Mouse (Mus musculus): Measurements from ENCODE around the gene 1810010H24Rik. TPM values are rescaled to one million over a fixed set of nuclear protein-coding genes. Genes with fewer than 3 reads are reported as not detected.
"Not testable (repeated sequence)": the region's sequence is repeated elsewhere in the genome, so short reads cannot be mapped to it uniquely, and the experiment has no call there.

Gene 1810010H24Rik
- polyA plus RNA-seq (2015; fragmentation: Nextera tagmentation; extraction: Ambion mirVana), result 1.6 and 3.7 TPM in 2 replicates

DNA sequence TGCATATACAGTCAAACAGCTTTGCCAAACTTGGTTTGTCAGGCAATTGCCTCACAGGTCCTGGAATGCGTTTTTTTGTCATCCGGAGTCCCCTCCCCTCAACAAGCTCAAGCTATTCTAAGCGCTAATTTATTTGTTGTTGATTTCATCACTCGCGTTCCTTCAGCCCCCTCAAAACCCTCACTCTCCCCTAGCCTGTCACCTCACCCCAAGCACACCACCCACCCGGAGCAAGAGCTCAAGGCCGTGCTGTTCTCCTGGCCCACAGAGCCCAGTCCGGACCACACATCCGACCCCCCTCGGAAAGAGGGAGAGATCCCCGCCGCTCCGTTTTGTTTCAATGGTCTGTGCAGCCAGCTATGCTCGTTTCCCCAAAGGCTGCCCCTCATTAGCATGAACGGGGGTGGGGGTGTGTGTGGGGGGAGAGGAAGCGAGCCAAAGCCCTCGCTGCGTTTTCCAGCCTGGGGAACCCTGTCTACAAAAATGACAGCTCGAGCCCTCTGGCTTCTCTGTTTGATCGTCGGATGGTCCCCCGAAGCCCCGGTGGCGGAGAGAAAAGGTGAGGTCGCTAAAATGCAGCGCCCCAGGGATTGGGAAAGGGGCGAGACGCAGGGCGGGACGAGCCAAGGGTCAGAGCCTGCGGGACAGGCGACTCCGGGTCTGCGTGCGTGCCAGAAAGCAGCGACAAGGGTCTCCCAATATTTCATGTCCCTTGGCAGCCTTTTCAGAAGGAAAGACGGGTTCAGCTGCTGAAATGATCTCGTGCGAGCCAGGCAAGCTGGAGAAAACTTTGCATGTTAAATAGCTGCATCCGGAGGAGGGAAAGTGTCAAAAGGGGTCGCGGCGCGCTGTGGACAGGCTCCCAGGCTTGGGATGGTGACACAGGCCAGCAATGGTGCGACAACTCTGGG is at the start of gene 1810010H24Rik:
1810010H24Rik (plus strand) TSS at position 271 of the 911 bp plus-strand sequence.
- peak within 1 kb of the TSS; percentile 76 for H3K9ac ChIP-seq (ENCODE audit: low read length)
- whole genome bisulfite sequencing, result under 1% methylated on average over 45 of the region's 45 CpGs
- ATAC-seq (replicated peaks; ENCODE audit: extremely low read depth, insufficient read depth, low FRiP score), result no peak
- peak within 1 kb of the TSS; percentile 54 for H3K27ac ChIP-seq (ENCODE audit: low read length)
- no peaks in the 10 kb centered on the region for H3K36me3 ChIP-seq (ENCODE audit: control insufficient read depth, insufficient read depth)
- no peaks in the 10 kb centered on the region for H3K27me3 ChIP-seq (ENCODE audit: control insufficient read depth, insufficient read depth, low read length)
- no peaks in the 10 kb centered on the region for H3K9me3 ChIP-seq (replicated peaks; ENCODE audit: control insufficient read depth, low read length)
- peak within 1 kb of the TSS; percentile 98 for H3K4me2 ChIP-seq (ENCODE audit: low read depth, low read length)
- peak within 1 kb of the TSS; percentile 67 for H3K4me3 ChIP-seq (ENCODE audit: low read length)
- H3K4me1 ChIP-seq (ENCODE audit: control insufficient read depth, insufficient read depth, low read length), result peaks cover 21% of the 10 kb centered on the region

GRCm38 (mm10) chr11:106976194-106976593 is 49.3 kb upstream of the 1810010H24Rik start:
- Histone ChIP-seq H3K9ac (ENCODE audit: low read length) (0 out of 2 replicates have a peak overlapping the region, but pooled peaks have one; percentile 25), H3K27ac (ENCODE audit: low read length) (peak overlapping the region; percentile 71), H3K4me1 (ENCODE audit: control insufficient read depth, insufficient read depth, low read length) (peaks cover 10% of the 10 kb centered on the region; the same call in 1 of the 2 replicates), H3K4me3 (ENCODE audit: low read length) (no peak overlapping the region), H3K27me3 (ENCODE audit: control insufficient read depth, insufficient read depth, low read length) (no peaks in the 10 kb centered on the region), H3K36me3 (ENCODE audit: control insufficient read depth, insufficient read depth) (no peaks in the 10 kb centered on the region), H3K4me2 (ENCODE audit: low read depth, low read length) (no peak overlapping the region; the same call in 1 of the 2 replicates), H3K9me3 (replicated peaks; ENCODE audit: control insufficient read depth, low read length) (no peaks in the 10 kb centered on the region; the same call in 1 of the 2 replicates)
- peak; percentile 76 for ATAC-seq (replicated peaks; ENCODE audit: extremely low read depth, insufficient read depth, low FRiP score)
- WGBS, result 56% methylated on average over 8 of the region's 8 CpGs

DNA sequence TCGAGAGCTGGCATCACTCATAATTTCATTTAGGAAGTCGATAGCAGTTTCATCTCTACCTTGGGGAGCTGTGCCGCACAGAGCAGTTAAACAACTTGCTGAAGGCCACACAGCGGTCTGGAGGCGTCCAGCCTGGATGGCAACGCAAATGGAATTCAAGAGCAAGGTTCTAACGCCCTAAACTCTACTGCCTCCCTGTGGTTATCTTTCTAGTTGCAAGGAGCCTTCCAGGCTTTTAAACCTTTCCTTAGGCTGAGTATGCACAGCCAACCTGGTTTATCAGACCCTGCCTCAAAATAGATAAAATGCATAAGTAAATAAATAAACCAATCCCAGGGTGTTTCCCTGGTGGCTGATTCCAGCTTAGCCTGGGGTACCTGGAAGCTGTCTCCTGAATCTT is 45.0 kb upstream of the 1810010H24Rik start:
- Histone ChIP-seq H3K27me3 (ENCODE audit: control insufficient read depth, insufficient read depth, low read length) (no peaks in the 10 kb centered on the region), H3K4me3 (ENCODE audit: low read length) (no peak overlapping the region), H3K9ac (ENCODE audit: low read length) (no peak overlapping the region), H3K9me3 (replicated peaks; ENCODE audit: control insufficient read depth, low read length) (no peaks in the 10 kb centered on the region), H3K4me1 (ENCODE audit: control insufficient read depth, insufficient read depth, low read length) (peaks cover 7% of the 10 kb centered on the region), H3K27ac (ENCODE audit: low read length) (no peak overlapping the region), H3K36me3 (ENCODE audit: control insufficient read depth, insufficient read depth) (no peaks in the 10 kb centered on the region), H3K4me2 (ENCODE audit: low read depth, low read length) (no peak overlapping the region)
- WGBS, result 15% methylated on average over 7 of the region's 7 CpGs
- ATAC-seq (replicated peaks; ENCODE audit: extremely low read depth, insufficient read depth, low FRiP score), result no peak

- Histone ChIP-seq H3K9ac (ENCODE audit: low read length) (no peak overlapping the region), H3K4me2 (ENCODE audit: low read depth, low read length) (no peak overlapping the region), H3K4me1 (ENCODE audit: control insufficient read depth, insufficient read depth, low read length) (no peaks in the 10 kb centered on the region; the same call in 1 of the 2 replicates), H3K27me3 (ENCODE audit: control insufficient read depth, insufficient read depth, low read length) (no peaks in the 10 kb centered on the region), H3K9me3 (replicated peaks; ENCODE audit: control insufficient read depth, low read length) (no peaks in the 10 kb centered on the region), H3K36me3 (ENCODE audit: control insufficient read depth, insufficient read depth) (no peaks in the 10 kb centered on the region), H3K27ac (ENCODE audit: low read length) (no peak overlapping the region), H3K4me3 (ENCODE audit: low read length) (no peak overlapping the region)
- 63% methylated on average over 1 of the region's 1 CpGs for WGBS
- ATAC-seq (replicated peaks; ENCODE audit: extremely low read depth, insufficient read depth, low FRiP score), result no peak
These were observed 43.7 kb upstream of the 1810010H24Rik start for GRCm38 (mm10) chr11:106981787-106982186.

GRCm38 (mm10) chr11:106982351-106982750 is 43.1 kb upstream of the 1810010H24Rik start:
- ATAC-seq (replicated peaks; ENCODE audit: extremely low read depth, insufficient read depth, low FRiP score), result no peak
- Histone ChIP-seq H3K9me3 (replicated peaks; ENCODE audit: control insufficient read depth, low read length) (no peaks in the 10 kb centered on the region), H3K27ac (ENCODE audit: low read length) (no peak overlapping the region), H3K36me3 (ENCODE audit: control insufficient read depth, insufficient read depth) (peaks cover 5% of the 10 kb centered on the region), H3K4me2 (ENCODE audit: low read depth, low read length) (no peak overlapping the region), H3K27me3 (ENCODE audit: control insufficient read depth, insufficient read depth, low read length) (no peaks in the 10 kb centered on the region), H3K4me1 (ENCODE audit: control insufficient read depth, insufficient read depth, low read length) (no peaks in the 10 kb centered on the region; the same call in 1 of the 2 replicates), H3K4me3 (ENCODE audit: low read length) (no peak overlapping the region), H3K9ac (ENCODE audit: low read length) (no peak overlapping the region)
- 24% methylated on average over 5 of the region's 5 CpGs for WGBS

GRCm38 (mm10) chr11:106985979-106986604 is 39.4 kb upstream of the 1810010H24Rik start:
- not testable (repeated sequence) for H3K4me1 ChIP-seq (ENCODE audit: control insufficient read depth, insufficient read depth, low read length); H3K9me3 ChIP-seq (replicated peaks; ENCODE audit: control insufficient read depth, low read length); ATAC-seq (replicated peaks; ENCODE audit: extremely low read depth, insufficient read depth, low FRiP score); H3K4me2 ChIP-seq (ENCODE audit: low read depth, low read length); H3K4me3 ChIP-seq (ENCODE audit: low read length); H3K27me3 ChIP-seq (ENCODE audit: control insufficient read depth, insufficient read depth, low read length); H3K9ac ChIP-seq (ENCODE audit: low read length); H3K27ac ChIP-seq (ENCODE audit: low read length)
- WGBS, result 83% methylated on average over 9 of the region's 9 CpGs
- peaks cover 35% of the 10 kb centered on the region for H3K36me3 ChIP-seq (ENCODE audit: control insufficient read depth, insufficient read depth)

DNA sequence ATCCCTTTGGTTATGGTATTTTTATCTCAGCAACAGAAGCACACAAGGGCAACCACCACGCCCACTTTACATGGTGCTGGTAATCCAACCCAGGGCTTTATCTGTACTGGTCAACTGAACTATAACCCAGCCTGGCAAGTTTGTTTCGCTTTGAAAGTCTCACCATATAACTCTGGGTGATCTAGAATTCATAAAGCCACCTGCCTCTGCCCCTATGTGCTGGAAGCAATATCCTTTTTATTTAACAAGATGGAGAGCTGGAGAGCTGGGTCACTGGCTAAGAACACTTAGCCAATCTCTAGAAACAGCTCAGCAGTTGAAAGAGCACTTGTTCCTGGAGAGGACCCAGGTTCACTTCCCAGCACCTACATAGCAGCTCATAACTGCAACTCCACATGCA is 38.1 kb upstream of the 1810010H24Rik start:
- Histone ChIP-seq H3K27ac (ENCODE audit: low read length) (no peak overlapping the region), H3K9me3 (replicated peaks; ENCODE audit: control insufficient read depth, low read length) (no peaks in the 10 kb centered on the region), H3K4me1 (ENCODE audit: control insufficient read depth, insufficient read depth, low read length) (no peaks in the 10 kb centered on the region; the same call in 1 of the 2 replicates), H3K4me3 (ENCODE audit: low read length) (no peak overlapping the region), H3K27me3 (ENCODE audit: control insufficient read depth, insufficient read depth, low read length) (no peaks in the 10 kb centered on the region), H3K36me3 (ENCODE audit: control insufficient read depth, insufficient read depth) (peaks cover 42% of the 10 kb centered on the region), H3K4me2 (ENCODE audit: low read depth, low read length) (no peak overlapping the region), H3K9ac (ENCODE audit: low read length) (no peak overlapping the region)
- 93% methylated on average over 2 of the region's 2 CpGs for WGBS
- ATAC-seq (replicated peaks; ENCODE audit: extremely low read depth, insufficient read depth, low FRiP score), result no peak

DNA sequence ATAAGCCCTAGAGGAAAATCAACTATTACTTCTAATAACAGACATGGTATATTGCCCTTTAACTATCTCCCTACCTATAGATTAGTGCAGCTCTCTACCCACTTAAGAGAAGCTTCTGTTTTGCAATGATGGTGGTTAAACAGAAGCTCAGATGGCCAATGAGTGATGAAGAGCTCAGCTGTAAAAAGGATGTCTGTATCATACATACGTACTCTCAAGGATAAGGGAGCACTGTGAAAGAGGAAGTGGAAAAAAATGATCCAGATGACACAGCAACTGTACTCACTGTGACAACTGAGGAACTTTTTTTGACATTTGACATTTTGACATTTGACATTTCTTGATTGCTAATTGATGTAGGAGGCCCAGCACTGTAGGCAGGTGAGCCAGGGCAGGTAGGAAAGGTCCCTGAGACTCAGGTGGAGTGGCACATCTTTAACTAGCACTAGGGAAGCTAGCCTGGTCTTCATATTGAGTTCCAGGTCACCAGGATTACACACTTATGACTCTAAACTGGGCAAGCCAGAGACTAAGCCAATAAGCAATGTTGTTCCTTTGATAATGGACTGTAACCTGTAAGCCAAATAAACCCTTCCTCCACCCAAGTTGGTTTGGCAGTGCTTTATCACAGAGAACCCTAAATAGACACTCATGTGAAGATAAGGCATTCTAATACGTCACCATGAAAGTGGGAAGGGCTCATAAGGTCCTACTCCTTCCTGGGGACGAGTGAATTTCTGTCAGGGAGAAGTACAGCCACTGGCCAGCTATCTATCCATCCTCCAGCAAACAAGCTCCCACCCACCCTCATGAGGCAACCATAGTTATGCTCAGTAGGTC is 31.0 kb upstream of the 1810010H24Rik start:
- Histone ChIP-seq H3K9me3 (replicated peaks; ENCODE audit: control insufficient read depth, low read length) (no peaks in the 10 kb centered on the region), H3K27ac (ENCODE audit: low read length) (peak overlapping the region; percentile 55), H3K4me1 (ENCODE audit: control insufficient read depth, insufficient read depth, low read length) (peaks cover 20% of the 10 kb centered on the region), H3K4me2 (ENCODE audit: low read depth, low read length) (no peak overlapping the region), H3K9ac (ENCODE audit: low read length) (no peak overlapping the region), H3K4me3 (ENCODE audit: low read length) (no peak overlapping the region), H3K27me3 (ENCODE audit: control insufficient read depth, insufficient read depth, low read length) (no peaks in the 10 kb centered on the region), H3K36me3 (ENCODE audit: control insufficient read depth, insufficient read depth) (peaks cover 38% of the 10 kb centered on the region)
- peak; percentile 32 for ATAC-seq (replicated peaks; ENCODE audit: extremely low read depth, insufficient read depth, low FRiP score)
- 32% methylated on average over 3 of the region's 3 CpGs for WGBS

All from heart, embryonic 16.5 days (tissue).